7 mouse cellular contexts compared by ENCODE assay signal in genomic region chr16:95769066-95769995, GRCm38 (mm10).
DNase-seq lines count a peak whose midpoint lies in the region; ATAC-seq and TF ChIP-seq lines count a peak whose summit lies in the region.

No protein-coding gene starts in this region.

- 23% methylated on average over 14 of the region's 14 CpGs for WGBS in liver, adult 2 months
- WGBS in liver, embryonic 12.5 days (ENCODE audit: insufficient replicate concordance), result 46% methylated on average over 14 of the region's 14 CpGs
- WGBS in forebrain, embryonic 16.5 days, result 24% methylated on average over 14 of the region's 14 CpGs

- ATAC-seq in liver, embryonic 12.5 days, result no peak; the same call in 1 of the 2 replicates
- peak; percentile 66 for ATAC-seq in forebrain, embryonic 16.5 days

- H3K27ac ChIP-seq in liver, adult 2 months (replicated peaks; ENCODE audit: insufficient read depth, low read depth, low read length), result no peak overlapping the region
- H3K27ac ChIP-seq in liver, embryonic 12.5 days, result no peak overlapping the region
- no peak overlapping the region for H3K27ac ChIP-seq in forebrain, embryonic 16.5 days (ENCODE audit: low read length)

- no peaks in the 10 kb centered on the region for H3K79me2 ChIP-seq in liver, adult 2 months (ENCODE audit: control insufficient read depth, insufficient read depth, low read length)

- H3K4me2 ChIP-seq in liver, embryonic 12.5 days, result no peak overlapping the region
- no peak overlapping the region for H3K4me2 ChIP-seq in forebrain, embryonic 16.5 days (ENCODE audit: low read length)

- DNase-seq in liver, adult 2 months (ENCODE audit: extremely low read depth, low read depth, low spot score), result peak; percentile 55
- DNase-seq in adrenal gland, postnatal 25 days, result peak; percentile 48
- DNase-seq in layer of hippocampus, adult 9-11 months, result peak; percentile 86
- DNase-seq in lung, postnatal 36 days, result peak; percentile 62
- DNase-seq in urinary bladder, adult 2 months (ENCODE audit: low spot score), result no peak

- peaks cover 7% of the 10 kb centered on the region; the same call in 1 of the 2 replicates for H3K4me1 ChIP-seq in liver, adult 2 months (ENCODE audit: control insufficient read depth, insufficient read depth, low read length)
- H3K4me1 ChIP-seq in liver, embryonic 12.5 days, result peaks cover 22% of the 10 kb centered on the region
- H3K4me1 ChIP-seq in forebrain, embryonic 16.5 days (replicated peaks; ENCODE audit: control insufficient read depth, insufficient read depth, low read length), result peaks cover 4% of the 10 kb centered on the region; the same call in 1 of the 2 replicates

- no peak overlapping the region for H3K9ac ChIP-seq in liver, adult 2 months (ENCODE audit: low read depth, low read length)
- no peak overlapping the region for H3K9ac ChIP-seq in liver, embryonic 12.5 days
- no peak overlapping the region for H3K9ac ChIP-seq in forebrain, embryonic 16.5 days (replicated peaks; ENCODE audit: low read depth, low read length)

- H3K36me3 ChIP-seq in liver, adult 2 months (ENCODE audit: control insufficient read depth, insufficient read depth, low read length), result no peaks in the 10 kb centered on the region
- H3K36me3 ChIP-seq in liver, embryonic 12.5 days, result no peaks in the 10 kb centered on the region
- no peaks in the 10 kb centered on the region for H3K36me3 ChIP-seq in forebrain, embryonic 16.5 days (ENCODE audit: control insufficient read depth, insufficient read depth)

- H3K27me3 ChIP-seq in liver, adult 2 months (ENCODE audit: control insufficient read depth, insufficient read depth, low read length), result no peaks in the 10 kb centered on the region
- H3K27me3 ChIP-seq in liver, embryonic 12.5 days (replicated peaks), result no peaks in the 10 kb centered on the region
- H3K27me3 ChIP-seq in forebrain, embryonic 16.5 days (replicated peaks; ENCODE audit: control insufficient read depth, insufficient read depth, low read length), result no peaks in the 10 kb centered on the region

- H3K4me3 ChIP-seq in liver, adult 2 months (ENCODE audit: insufficient read depth, low read depth, low read length), result no peak overlapping the region
- H3K4me3 ChIP-seq in liver, embryonic 12.5 days, result no peak overlapping the region
- H3K4me3 ChIP-seq in forebrain, embryonic 16.5 days (replicated peaks; ENCODE audit: low read length), result no peak overlapping the region

- TF ChIP-seq CTCF in liver, adult 2 months (IDR thresholded peaks at IDR 0.05; ENCODE audit: low read depth, low read length), result no peak

- no peak for TF ChIP-seq POLR2A in liver, adult 2 months (IDR thresholded peaks at IDR 0.05; ENCODE audit: extremely low read depth, insufficient read depth, low read length)

- no peaks in the 10 kb centered on the region for H3K9me3 ChIP-seq in liver, embryonic 12.5 days (replicated peaks)
- no peaks in the 10 kb centered on the region for H3K9me3 ChIP-seq in forebrain, embryonic 16.5 days (ENCODE audit: control insufficient read depth, low read length)
